Mouse (Mus musculus) embryonic facial prominence, embryonic 15.5 days (tissue): ENCODE results near the gene Kctd15. TPM values are rescaled to one million over a fixed set of nuclear protein-coding genes. Genes with fewer than 3 reads are reported as not detected.

Source experiments
- ATAC-seq: fragments of 200-750 bp; cut with Nextera tagmentation; 2 replicates; pipeline ENCODE4 v1.8.0; 2017; ENCODE audit warnings: low read depth, moderate TSS enrichment; ENCODE audit not compliant: insufficient number of reproducible peaks, low FRiP score, low TSS enrichment
- H3K27ac ChIP-seq: fragments of 300-500 bp; sonication (generic); replicated peaks from 2 replicates; pipeline ENCODE4 v1.5.1; 2015; ENCODE audit warnings: mild to moderate bottlenecking, inconsistent platforms
- H3K27me3 ChIP-seq: fragments of 300-500 bp; sonication (generic); 2 replicates; pipeline ENCODE4 v1.6.1; 2015; ENCODE audit warnings: inconsistent platforms
- H3K36me3 ChIP-seq: fragments of 300-500 bp; sonication (generic); 2 replicates; pipeline ENCODE4 v1.6.1; 2015; ENCODE audit warnings: mild to moderate bottlenecking, inconsistent platforms
- H3K4me1 ChIP-seq: fragments of 300-500 bp; sonication (generic); 2 replicates; pipeline ENCODE4 v1.6.1; 2015; ENCODE audit warnings: inconsistent platforms
- H3K4me2 ChIP-seq: fragments of 300-500 bp; sonication (generic); replicated peaks from 2 replicates; pipeline ENCODE4 v1.6.1; 2015; ENCODE audit warnings: mild to moderate bottlenecking, inconsistent platforms
- H3K4me3 ChIP-seq: fragments of 300-500 bp; sonication (generic); replicated peaks from 2 replicates; pipeline ENCODE4 v1.5.1; 2015; ENCODE audit warnings: mild to moderate bottlenecking, inconsistent platforms
- H3K9ac ChIP-seq: fragments of 300-500 bp; sonication (generic); 2 replicates; pipeline ENCODE4 v1.6.1; 2015; ENCODE audit warnings: inconsistent platforms
- H3K9me3 ChIP-seq: fragments of 300-500 bp; sonication (generic); replicated peaks from 2 replicates; pipeline ENCODE4 v1.6.1; 2016; ENCODE audit warnings: inconsistent platforms
- WGBS: fragments of 180-500 bp; shearing (Covaris S2); methylation state at CpG from one replicate; pipeline ENCODE4 v1.1.7; 2015; 5-methylcytosine and 5-hydroxymethylcytosine counted together
- polyA plus RNA-seq: library from polyadenylated mRNA; unstranded; fragments of >200 nt; fragmentation: Nextera tagmentation; extraction: Ambion mirVana; gene quantifications from 2 replicates; pipeline ENCODE4 v1.2.1, GENCODE M21; 2015

Gene Kctd15
- polyA plus RNA-seq, 1 experiment from 2014 or later = 37.7 TPM

DNA sequence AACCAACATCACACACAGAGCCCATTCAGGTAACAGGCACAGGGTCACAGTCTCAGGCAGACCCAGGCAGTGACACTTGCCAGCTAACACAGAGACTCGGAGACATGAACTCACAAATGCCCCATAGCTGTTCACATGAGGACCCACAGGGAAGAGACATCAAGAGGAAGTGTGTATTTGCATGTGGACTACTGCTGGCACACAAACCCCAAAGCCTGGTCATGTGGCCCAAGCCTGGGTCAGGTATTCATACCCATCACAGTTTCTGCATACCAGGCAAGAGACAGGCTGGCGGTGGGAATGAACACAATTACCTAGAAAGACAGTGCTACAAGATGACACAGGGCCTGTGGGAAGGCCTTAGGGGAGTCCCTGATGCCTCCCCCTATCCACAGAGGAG lies 10.9 kb downstream of the Kctd15 start:
- H3K9me3 ChIP-seq = no peaks in the 10 kb centered on the region
- H3K4me1 ChIP-seq = peaks cover 54% of the 10 kb centered on the region
- no peak overlapping the region for H3K4me3 ChIP-seq
- no peak for ATAC-seq
- no peaks in the 10 kb centered on the region for H3K27me3 ChIP-seq
- H3K36me3 ChIP-seq = peaks cover 72% of the 10 kb centered on the region
- 80% methylated on average over 2 of the region's 2 CpGs for WGBS
- no peak overlapping the region for H3K4me2 ChIP-seq
- no peak overlapping the region; the same call in 1 of the 2 replicates for H3K27ac ChIP-seq
- H3K9ac ChIP-seq = no peak overlapping the region

DNA sequence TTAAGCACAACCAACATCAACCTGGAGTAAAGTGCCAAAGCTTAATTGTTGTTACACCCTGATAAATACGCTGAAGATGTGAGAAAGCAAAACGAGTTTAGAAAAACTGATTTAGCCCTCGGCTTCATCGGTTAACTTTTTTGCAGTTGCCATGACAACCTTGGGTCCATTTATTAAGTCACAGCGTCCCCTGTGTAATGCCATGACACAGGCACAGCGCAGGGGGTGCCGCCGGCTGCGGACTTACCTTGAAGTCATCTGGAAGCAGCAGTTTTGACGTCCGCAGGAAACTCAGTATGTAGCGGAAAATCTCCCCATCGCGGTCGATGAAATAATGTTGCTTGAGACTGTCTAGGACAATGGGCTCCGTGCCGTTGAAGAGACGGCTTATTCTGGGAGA lies 11.9 kb downstream of the Kctd15 start:
- 81% methylated on average over 18 of the region's 18 CpGs for WGBS
- H3K4me2 ChIP-seq = no peak overlapping the region
- H3K4me3 ChIP-seq = no peak overlapping the region
- peaks cover 76% of the 10 kb centered on the region for H3K36me3 ChIP-seq
- ATAC-seq = no peak
- 0 out of 2 replicates have a peak overlapping the region, but pooled peaks have one; percentile 52 for H3K27ac ChIP-seq
- no peaks in the 10 kb centered on the region for H3K9me3 ChIP-seq
- H3K4me1 ChIP-seq = peaks cover 52% of the 10 kb centered on the region
- no peak overlapping the region for H3K9ac ChIP-seq
- H3K27me3 ChIP-seq = no peaks in the 10 kb centered on the region

DNA sequence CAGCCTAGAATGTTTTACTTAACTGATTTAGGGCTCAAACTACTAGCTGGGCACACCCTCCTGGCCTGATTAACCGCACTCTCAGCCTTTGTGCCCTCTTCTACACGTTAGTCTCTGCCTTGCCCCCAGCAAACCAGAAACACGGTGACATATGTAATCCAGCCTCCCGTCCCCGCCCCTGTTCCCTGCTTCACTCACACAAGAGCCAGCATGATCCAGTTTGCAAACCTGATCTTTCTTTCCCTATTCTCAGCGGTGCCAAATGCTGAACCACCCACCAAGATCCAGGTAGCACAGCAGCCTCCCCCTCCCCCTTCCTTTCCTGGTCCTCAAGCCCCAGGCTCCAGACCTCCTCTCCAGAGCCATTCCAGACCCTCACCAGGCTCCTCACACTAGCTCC lies 13.2 kb downstream of the Kctd15 start:
- Histone ChIP-seq H3K4me2 (no peak overlapping the region), H3K36me3 (peaks cover 73% of the 10 kb centered on the region), H3K27ac (peak overlapping the region; percentile 52), H3K9me3 (no peaks in the 10 kb centered on the region), H3K4me1 (peaks cover 51% of the 10 kb centered on the region), H3K27me3 (no peaks in the 10 kb centered on the region), H3K4me3 (no peak overlapping the region), H3K9ac (no peak overlapping the region)
- ATAC-seq = no peak
- 30% methylated on average over 6 of the region's 6 CpGs for WGBS

DNA sequence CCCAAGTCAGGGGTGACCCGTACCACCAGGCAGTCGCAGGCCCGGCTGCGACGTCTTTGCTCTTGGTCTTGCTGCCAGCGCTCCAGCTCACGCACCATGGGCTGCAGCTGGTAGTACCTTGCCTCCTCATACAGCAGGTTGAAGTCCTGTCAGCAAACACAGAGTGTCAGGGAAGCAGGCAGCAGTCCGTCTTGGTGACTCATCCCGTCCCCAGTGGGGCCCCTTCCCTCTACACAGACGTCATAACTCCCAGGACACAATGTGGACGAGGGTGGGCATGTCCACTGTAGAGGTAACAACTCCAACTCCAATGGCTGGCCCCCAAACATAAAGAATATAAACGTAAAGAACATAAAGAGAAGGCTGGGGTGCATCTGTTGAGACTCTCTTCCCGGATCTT lies 14.6 kb downstream of the Kctd15 start:
- no peaks in the 10 kb centered on the region for H3K27me3 ChIP-seq
- ATAC-seq = no peak
- no peak overlapping the region for H3K4me2 ChIP-seq
- H3K27ac ChIP-seq = no peak overlapping the region
- no peaks in the 10 kb centered on the region for H3K9me3 ChIP-seq
- no peak overlapping the region for H3K9ac ChIP-seq
- WGBS = 85% methylated on average over 13 of the region's 13 CpGs
- peaks cover 62% of the 10 kb centered on the region for H3K36me3 ChIP-seq
- peaks cover 43% of the 10 kb centered on the region for H3K4me1 ChIP-seq
- H3K4me3 ChIP-seq = no peak overlapping the region

DNA sequence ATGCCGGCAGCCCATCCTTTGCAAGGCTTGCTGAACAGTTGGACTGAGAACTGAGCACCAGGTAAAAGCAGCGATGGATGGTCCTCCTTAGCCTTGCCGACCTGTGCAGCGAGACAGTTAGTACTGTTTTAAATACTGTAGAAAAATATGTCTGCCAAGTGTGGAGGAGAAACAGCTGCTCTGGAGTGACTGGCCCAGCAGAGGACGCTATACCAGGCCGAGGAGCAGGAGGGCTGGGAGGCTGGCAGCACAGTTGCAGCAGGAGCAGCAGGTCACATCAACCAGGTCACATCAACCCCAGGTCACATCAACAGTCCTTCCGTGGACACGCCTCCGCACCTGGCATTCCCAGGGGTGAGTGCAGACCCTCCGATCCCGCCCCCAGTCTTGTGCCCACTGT lies 16.7 kb downstream of the Kctd15 start:
- H3K9ac ChIP-seq = no peak overlapping the region
- WGBS = 89% methylated on average over 11 of the region's 11 CpGs
- no peak overlapping the region for H3K4me2 ChIP-seq
- no peaks in the 10 kb centered on the region for H3K27me3 ChIP-seq
- no peaks in the 10 kb centered on the region for H3K9me3 ChIP-seq
- H3K27ac ChIP-seq = no peak overlapping the region
- peaks cover 47% of the 10 kb centered on the region for H3K36me3 ChIP-seq
- no peak overlapping the region for H3K4me3 ChIP-seq
- ATAC-seq = no peak
- peaks cover 35% of the 10 kb centered on the region for H3K4me1 ChIP-seq

DNA sequence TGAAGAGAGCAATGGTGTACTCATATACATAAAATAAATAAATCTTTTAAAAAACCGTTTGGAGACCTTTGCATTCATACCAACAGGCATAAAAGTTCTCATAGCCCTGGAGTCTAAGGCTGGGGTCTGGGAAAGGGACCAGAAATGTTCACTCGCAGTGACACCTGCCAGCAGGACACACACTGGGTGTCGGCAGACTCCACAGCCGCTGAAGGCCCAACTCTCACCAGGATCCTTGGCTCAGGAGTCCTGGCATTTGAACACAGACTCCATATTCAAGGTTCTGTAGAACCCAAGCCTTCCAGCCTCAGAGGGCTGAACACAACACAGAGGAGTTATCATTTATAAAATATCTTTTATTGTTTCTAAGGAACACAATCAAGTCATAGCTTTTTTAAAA lies 19.9 kb downstream of the Kctd15 start:
- 83% methylated on average over 4 of the region's 4 CpGs for WGBS
- ATAC-seq = no peak
- H3K27me3 ChIP-seq = no peaks in the 10 kb centered on the region
- H3K36me3 ChIP-seq = peaks cover 30% of the 10 kb centered on the region
- H3K4me1 ChIP-seq = 0 out of 2 replicates have a peak, but pooled peaks cover 10% of the 10 kb centered on the region
- H3K9ac ChIP-seq = no peak overlapping the region
- no peaks in the 10 kb centered on the region for H3K9me3 ChIP-seq
- H3K4me2 ChIP-seq = no peak overlapping the region
- H3K27ac ChIP-seq = peak overlapping the region; percentile 51; the same call in 1 of the 2 replicates
- no peak overlapping the region for H3K4me3 ChIP-seq

DNA sequence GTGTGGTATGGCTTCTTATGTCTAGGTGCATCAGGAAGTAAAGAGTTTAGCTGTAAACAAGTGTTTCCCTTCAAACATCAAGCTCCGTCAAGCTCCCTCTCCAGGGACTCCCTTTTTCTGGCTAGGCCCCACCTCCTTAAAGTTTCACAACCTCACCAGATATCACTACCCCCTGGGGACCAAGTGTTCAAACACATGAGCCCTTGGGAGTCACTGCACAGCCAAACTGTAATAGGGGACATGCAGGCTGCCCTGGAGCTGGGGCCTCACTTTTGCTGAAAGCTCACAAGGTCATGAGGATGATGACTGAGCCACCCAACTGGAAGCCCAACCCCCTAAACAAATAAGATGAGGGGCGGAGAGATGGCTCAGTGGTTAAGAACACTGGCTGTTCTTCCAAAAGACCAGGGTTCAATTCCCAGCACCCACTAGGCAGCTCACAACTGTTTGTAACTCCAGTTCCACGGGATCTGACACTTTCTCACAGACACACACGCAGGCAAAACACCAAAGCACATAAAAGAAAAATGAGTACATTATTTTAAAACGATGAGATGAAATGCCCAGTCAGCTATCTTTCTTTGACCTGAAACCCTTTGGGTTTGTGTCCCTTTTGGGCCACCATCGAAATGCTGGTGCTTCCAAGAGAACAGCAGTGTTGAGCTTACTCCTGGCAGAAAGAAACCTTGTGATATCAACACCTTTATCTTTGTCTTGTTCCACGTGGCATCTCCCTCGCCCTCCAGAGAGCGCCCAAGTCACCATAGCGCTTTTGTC lies 23.4 kb downstream of the Kctd15 start:
- Histone ChIP-seq H3K4me1 (peaks cover 18% of the 10 kb centered on the region), H3K36me3 (no peaks in the 10 kb centered on the region), H3K9ac (no peak overlapping the region), H3K27me3 (no peaks in the 10 kb centered on the region), H3K27ac (no peak overlapping the region), H3K4me2 (no peak overlapping the region), H3K4me3 (no peak overlapping the region), H3K9me3 (no peaks in the 10 kb centered on the region)
- 82% methylated on average over 10 of the region's 10 CpGs for WGBS
- no peak for ATAC-seq

DNA sequence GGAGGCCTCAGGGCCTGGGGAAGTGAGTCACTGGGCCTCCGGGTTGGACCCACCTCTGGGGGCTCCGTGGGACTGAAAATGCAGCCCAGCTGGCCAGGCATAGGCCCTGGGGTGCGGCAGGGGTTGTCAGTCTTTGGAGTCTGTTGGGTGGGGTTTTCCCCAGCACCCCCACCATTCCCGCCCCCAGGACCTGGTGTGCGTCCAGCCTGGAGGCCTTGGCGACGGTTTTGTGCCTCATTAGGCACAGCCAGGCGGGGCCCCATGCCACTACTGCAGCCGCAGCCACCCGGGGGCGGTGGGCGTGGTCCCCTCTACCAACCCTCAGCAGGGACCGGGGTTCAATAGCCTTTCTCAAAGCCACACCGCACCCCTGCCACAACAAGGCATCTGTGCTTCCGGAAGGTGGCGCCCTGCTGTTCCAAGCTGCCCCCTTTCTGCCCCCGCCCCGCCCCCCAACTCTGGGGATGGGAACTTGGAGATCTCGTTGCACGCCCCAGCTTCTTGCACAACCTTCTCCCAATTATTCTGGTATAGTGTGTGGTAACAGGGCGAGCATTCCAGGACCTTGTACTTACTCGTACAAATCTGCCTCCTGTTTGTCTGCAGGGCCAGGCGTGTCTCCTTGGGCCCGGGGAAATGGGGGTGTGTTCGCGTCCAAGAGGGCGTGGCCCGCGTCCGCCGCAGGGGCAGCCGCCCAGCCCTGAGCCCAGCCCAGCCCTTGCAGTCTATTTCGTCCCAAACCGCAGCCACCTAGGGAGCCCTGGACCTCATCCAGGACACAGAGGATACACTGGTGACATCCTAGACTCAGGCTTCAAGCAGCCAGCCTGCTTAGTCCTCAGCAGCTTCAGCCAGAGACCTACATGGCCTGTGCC lies 26.1 kb downstream of the Kctd15 start:
- peak; percentile 85 for ATAC-seq
- Histone ChIP-seq H3K4me3 (peak overlapping the region; percentile 38), H3K27ac (peak overlapping the region; percentile 92), H3K9me3 (no peaks in the 10 kb centered on the region), H3K4me1 (peaks cover 18% of the 10 kb centered on the region), H3K4me2 (peak overlapping the region; percentile 65), H3K27me3 (no peaks in the 10 kb centered on the region), H3K9ac (peak overlapping the region; percentile 13; the same call in 1 of the 2 replicates), H3K36me3 (no peaks in the 10 kb centered on the region)
- WGBS = under 1% methylated on average over 34 of the region's 34 CpGs

DNA sequence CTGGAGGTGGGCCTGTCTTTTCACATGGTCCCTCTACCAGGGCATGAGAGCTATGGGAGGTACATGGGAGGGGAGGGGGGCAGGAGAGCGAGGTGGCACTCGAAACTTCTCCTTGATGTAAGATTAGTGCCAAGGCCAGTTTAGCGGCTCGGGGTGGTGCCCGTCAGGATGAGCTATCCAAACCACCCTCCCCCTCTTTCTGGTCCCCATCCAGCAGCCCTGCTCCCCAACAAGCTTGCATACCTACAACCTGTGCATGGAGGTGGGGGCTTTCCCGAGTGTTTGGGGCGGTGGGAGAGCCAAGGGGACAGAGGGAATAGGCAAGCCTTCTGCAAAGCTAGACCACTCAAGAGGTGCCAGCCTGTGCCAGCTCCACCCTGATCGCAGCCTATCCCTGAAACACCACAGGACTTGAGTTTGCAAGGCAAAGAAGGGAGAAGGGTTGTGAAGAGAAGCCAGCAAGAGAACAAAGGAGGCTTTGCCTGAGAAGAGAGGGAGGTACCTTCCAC lies 26.8 kb downstream of the Kctd15 start:
- peak; percentile 76; the same call in 1 of the 2 replicates for ATAC-seq
- Histone ChIP-seq H3K4me3 (peak overlapping the region; percentile 38), H3K27ac (peak overlapping the region; percentile 92), H3K27me3 (no peaks in the 10 kb centered on the region), H3K36me3 (no peaks in the 10 kb centered on the region), H3K4me1 (peaks cover 18% of the 10 kb centered on the region), H3K4me2 (peak overlapping the region; percentile 65), H3K9ac (peak overlapping the region; percentile 13; the same call in 1 of the 2 replicates), H3K9me3 (no peaks in the 10 kb centered on the region)
- 37% methylated on average over 8 of the region's 8 CpGs for WGBS

DNA sequence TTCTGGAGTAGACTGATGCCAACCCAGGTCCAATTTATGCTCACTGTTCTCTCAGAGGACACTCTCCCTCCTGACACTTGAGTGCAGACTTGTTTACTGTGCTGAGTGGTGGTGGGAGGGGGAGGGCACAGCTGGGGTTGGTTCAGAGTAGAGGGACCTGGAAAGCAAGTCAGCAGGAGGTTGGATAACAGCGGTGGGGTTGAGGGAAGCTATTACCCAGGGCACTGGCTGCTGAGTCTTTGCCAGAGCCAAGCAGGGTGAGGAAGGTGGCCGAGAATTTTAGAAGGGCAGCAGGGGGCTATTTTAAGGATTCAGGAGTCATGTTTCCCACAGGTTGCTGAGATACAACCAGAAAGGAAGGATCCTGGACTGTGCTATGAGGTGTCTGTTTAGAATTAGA lies 36.1 kb downstream of the Kctd15 start:
- 0 out of 2 replicates have a peak, but pooled peaks have one; percentile 39 for ATAC-seq
- H3K27ac ChIP-seq = no peak overlapping the region

More for the DNA sequence above, 36.1 kb downstream of the Kctd15 start:
- H3K4me1 ChIP-seq = 0 out of 2 replicates have a peak, but pooled peaks cover 5% of the 10 kb centered on the region
- no peak overlapping the region for H3K4me3 ChIP-seq
- H3K27me3 ChIP-seq = no peaks in the 10 kb centered on the region
- WGBS = 24% methylated on average over 2 of the region's 2 CpGs
- no peak overlapping the region for H3K9ac ChIP-seq
- no peaks in the 10 kb centered on the region for H3K36me3 ChIP-seq
- no peak overlapping the region for H3K4me2 ChIP-seq
- H3K9me3 ChIP-seq = no peaks in the 10 kb centered on the region
